Mouse (Mus musculus) WW6 (cell line): ENCODE data around the gene Josd2.
A peak's percentile ranks its signal among the peaks of the same experiment; 100 is the strongest.

Source experiments
- DNase-seq: peaks from one replicate; pipeline ENCODE4 v3.0.0-alpha.2; 2013; ENCODE audit warnings: low read depth, low spot score

The Josd2 gene

DNA sequence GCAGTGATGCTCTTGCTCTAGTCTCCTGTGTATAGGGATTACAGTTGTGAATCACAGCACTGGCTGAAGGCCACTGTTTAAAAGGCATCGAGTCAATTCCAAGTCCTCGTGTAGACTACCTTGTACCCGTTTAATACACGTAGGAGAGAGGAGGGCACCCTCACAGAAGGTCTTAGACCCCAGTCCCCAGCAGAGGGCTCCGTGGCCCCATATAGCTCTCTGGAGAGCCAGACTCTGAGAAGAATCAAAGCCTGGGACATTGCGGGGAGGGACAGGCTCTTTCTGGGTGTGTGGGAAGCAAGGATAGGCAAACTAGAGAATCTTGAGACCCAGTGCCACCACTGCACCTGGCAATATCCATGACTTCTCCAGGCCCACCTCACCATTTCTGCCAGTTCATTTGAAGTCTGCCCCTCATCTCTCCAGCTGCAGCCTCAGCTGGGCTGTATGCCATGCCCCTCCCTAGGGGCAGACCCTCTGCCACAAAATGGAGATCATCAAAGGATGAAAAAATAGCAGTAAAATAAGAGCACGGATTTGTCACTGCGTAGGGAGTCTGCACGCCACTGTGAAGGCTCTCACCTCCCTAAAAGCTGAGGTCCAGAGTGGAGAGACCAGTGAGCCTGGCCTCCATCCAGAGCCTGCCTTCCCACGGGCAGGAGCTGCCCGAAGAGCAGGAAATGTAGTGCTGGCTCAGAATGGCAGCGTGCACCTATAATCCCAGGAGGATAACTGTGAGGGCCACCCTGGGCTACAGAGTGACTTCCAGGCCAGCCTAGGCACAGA lies 21.5 kb upstream of the Josd2 start:
- no peak for DNase-seq

- no peak for DNase-seq
Observed at GRCm38 (mm10) chr7:44453256-44453655, 14.5 kb upstream of the Josd2 start.

GRCm38 (mm10) chr7:44456302-44456701 lies 11.5 kb upstream of the Josd2 start:
- no peak for DNase-seq

DNA sequence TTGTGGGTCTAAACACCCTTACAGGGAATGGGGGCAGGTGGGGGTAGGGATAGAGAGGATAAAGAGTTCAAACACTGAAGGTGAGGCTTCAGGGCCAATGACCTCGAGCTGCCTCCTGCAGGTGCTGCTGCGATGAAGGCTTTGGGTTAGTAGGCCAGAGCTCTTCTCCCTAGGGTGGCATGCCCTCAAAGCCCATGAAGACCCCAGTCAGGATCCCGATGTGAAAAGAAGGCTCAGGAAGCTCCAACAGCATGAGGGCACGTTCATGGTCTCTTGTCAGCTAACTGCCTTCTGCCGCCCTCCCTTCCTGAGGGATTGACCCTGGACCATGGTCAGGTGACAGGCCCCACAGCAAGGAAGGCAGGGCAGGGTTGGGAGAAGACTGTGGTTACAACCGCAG lies 7.7 kb upstream of the Josd2 start:
- DNase-seq: no peak

DNA sequence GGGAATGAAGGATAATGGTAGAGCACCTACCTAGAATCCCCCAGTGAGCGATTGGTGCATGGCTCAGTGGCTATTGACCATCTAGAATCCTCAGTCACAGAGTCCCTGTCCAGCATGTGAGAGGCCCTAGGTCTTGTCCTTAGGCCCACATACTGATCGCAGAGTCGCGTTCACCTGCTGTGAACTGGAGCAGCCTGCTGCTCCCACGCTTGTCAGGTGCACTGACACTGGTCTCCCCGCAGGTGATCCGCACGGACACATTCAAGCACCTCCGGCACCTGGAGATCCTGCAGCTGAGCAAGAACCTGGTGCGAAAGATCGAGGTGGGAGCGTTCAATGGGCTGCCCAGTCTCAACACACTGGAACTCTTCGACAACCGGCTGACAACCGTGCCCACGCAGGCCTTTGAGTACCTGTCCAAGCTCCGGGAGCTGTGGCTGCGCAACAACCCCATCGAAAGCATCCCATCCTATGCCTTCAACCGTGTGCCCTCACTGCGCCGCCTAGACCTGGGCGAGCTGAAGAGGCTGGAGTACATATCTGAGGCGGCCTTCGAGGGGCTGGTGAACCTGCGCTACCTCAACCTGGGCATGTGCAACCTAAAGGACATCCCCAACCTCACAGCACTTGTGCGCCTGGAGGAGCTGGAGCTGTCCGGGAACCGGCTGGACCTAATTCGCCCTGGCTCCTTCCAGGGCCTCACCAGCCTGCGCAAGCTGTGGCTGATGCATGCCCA lies 6.8 kb upstream of the Josd2 start:
- no peak for DNase-seq

- no peak for DNase-seq
Observed at GRCm38 (mm10) chr7:44461503-44462217, 6.1 kb upstream of the Josd2 start.

DNA sequence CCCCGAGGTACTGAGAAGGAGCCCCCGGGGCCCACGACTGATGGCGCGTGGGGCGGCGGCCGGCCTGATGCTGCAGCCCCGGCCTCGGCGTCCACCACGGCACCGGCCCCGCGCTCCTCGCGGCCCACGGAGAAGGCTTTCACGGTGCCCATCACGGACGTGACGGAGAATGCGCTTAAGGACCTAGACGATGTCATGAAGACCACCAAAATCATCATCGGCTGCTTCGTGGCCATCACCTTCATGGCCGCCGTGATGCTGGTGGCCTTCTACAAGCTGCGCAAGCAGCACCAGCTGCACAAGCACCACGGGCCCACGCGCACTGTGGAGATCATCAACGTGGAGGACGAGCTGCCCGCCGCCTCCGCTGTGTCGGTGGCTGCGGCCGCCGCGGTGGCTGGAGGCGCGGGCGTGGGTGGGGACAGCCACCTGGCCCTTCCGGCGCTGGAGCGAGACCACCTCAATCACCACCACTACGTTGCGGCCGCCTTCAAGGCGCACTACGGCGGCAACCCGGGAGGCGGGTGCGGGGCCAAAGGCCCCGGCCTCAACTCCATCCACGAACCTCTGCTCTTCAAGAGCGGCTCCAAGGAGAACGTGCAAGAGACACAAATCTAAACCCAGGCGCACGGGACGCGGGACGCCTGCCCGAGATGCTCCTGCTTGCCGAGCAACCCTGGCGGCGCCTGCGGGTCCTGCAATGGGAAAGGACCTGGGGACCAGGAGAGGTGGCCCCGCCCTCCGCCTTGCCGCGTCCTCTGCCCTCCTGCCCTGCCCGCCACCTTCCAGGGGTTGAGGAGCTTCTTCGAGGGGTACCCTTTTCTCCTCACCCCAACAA lies 5.3 kb upstream of the Josd2 start:
- peak; percentile 75 for DNase-seq

GRCm38 (mm10) chr7:44463056-44463425 lies 4.7 kb upstream of the Josd2 start:
- no peak for DNase-seq

DNA sequence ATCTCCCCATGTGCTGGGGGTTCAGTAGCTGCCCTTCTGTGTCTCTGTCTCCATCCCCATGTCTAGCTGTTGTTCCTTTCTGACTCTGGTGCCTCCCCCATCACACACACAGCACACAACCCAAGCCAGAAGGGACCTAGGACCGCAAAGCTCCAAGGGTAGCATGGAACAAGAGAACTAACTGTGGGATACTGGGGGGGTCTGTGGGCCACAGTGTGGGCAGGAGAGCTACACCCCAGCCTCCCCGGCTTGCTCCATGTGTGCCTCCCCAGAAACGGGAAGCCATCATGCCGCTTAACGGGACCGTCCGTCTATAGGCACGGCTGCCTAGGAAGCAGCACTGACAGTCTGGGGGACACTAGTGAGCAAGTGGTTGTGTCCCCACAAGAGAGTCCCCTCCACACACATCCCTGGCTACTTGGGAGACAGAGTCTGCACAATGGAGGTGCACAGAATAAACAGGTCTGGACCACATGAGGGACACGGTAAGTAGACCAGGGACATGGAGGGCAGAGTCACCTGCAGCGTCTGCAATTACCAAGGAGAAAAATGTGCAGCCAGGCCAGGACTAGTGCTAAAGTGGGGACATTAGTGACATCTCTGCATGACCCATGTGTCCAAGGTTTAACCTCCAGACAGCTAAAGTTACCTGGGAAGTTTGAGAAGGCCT lies 4.1 kb upstream of the Josd2 start:
- DNase-seq: no peak

GRCm38 (mm10) chr7:44464511-44464910 lies 3.3 kb upstream of the Josd2 start:
- no peak for DNase-seq

DNA sequence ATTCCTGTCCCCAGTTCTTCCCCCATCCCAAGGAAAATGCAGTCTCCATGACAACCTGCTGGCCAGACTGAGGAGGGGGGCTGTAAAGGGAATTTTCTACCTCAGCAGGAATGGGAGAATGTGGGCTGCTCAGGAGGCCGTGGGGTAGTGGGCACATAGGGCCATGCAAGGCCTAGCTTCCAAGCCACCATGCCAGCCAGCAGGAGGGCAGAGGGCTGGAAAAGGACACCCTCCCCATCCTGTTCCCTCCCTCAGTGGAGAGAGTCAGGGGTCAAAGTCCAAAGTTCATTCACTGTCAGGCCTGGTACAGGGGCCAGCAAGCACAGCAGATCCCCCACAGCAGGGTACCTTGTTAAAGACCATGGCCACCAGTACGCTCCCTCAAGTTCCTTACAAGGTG lies 2.7 kb upstream of the Josd2 start, which contains the start of gene Aspdh:
Aspdh (plus strand) TSS at position 281 of the 400 bp plus-strand sequence.
- DNase-seq: no peak

GRCm38 (mm10) chr7:44466006-44466887 lies 1.5 kb upstream of the Josd2 start:
- no peak for DNase-seq

DNA sequence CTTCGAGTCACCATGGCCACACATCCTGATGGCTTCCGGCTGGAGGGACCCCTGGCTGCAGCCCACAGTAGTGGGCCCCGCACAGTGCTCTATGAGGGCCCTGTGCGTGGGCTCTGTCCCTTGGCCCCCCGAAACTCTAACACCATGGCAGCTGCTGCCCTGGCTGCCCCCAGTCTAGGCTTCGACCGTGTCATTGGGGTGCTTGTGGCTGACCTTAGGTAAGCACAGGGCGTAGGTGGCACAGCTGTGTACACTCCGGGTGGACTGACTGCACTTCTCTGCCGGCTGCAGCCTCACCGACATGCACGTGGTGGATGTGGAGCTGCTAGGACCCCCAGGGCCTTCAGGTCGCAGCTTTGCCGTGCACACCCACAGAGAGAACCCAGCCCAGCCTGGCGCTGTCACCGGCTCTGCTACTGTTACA lies 880 bp upstream of the Josd2 start:
- no peak for DNase-seq

DNA sequence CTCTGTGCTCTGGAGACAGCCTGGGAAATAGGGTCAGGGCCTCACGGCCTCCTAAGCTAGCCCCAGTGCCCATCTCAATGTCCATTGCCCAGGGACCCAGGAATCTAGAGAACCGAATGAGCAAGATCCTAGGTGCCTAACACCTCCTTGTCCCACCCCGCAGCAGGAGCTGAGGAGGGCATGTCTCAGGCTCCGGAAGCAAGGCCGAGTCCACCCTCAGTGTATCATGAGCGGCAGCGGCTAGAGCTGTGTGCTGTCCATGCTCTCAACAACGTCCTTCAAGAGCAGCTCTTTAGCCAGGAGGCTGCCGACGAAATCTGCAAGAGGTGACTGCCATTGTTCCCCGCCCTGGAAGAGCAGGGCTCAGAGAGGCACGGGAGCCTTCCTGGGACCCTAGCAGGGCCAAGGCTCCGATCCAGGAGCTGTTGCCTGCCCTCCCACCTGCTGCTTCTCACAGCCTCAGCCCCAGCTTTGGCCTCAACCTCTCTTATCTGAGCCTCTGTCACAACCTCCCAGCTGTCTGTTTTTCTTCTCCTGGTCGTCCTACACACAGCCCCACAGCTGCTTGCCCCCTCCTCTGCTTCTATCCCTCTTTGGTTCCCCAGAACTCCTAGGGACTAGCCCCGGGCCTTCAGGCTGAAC lies 985 bp downstream of the Josd2 start:
- no peak for DNase-seq

GRCm38 (mm10) chr7:44469677-44470675 lies 2.2 kb downstream of the Josd2 start:
- no peak for DNase-seq

DNA sequence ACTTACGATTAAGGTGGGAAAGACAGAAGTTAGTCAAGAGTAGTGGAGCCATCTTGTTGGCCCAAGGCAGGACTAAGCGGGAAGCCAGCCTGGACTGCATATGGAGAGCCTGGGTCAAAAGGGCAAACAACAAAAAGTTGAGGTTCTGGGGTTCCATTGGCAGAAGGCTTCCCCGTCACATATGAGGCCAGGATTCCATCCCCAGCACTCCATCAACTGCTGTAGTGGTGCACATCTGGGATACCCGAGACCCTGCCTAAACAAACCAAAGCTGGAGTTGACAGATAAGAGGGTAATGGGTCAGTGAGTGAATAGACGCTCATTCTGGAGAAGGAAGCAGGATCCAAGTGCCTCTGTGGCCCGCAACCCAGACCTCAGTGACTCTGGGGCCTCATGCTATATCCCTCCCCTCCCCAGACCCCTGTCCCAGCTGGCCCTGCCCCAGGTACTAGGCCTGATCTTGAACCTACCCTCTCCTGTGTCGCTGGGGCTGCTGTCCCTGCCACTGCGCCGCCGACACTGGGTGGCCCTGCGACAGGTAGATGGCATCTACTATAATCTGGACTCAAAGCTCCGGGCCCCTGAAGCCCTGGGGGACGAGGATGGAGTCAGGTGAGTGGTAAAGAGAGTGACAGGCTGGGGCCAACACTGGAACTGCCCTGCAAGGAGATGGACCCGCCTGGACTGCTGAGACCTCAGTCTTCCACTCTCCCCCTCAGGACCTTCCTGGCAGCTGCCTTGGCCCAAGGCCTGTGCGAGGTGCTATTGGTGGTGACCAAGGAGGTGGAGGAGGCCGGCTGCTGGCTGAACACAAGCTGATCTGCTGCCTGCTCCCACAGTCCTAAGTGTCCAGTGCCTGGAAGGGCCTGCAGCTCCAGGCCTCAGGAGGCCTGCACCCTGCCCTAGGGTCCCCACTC lies 3.2 kb downstream of the Josd2 start:
- no peak for DNase-seq

DNA sequence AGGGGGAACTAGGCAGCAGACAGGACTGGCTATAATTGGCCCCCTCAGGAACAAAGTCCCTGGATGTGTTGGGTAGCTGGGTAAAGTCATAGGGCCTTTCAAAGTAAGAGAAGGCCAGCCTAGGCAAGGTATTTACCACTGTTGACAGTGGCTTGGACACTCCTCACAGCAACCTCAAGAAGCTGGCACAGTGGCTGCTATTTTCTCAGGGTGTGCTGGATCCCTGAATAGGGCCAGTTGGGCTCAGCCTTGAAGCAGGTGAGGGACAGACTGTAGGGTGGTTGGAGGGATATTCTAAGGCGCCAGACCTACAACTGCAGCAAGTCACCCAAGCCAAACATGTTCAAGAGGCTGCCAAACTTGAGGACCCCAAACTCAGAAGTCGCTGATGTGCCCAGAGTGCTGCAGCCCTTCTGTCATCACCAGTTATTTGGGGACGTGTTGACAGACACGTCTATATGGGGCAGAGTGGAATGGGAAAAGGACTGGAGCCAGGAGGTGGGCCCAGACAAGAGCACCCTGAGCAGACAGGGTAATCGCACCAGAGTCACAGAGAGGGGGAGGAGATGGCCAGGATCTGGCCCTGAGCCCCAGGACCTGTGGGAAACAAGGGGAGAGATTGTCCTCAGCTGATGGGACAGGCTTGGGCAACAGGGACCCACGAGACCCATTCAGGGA lies 4.2 kb downstream of the Josd2 start:
- no peak for DNase-seq
